Mouse (Mus musculus) megakaryocyte, embryonic 14.5 days (primary cell): ENCODE measurements around the gene Clcn1.

Experiments
- FLI1 ChIP-seq: IDR thresholded peaks from 2 replicates; pipeline ENCODE4 v1.6.1; 2012; ENCODE audit warnings: low read length, inconsistent platforms, mixed read lengths
- GATA1 ChIP-seq: IDR thresholded peaks from 3 replicates; pipeline ENCODE4 v1.6.1; 2012; ENCODE audit warnings: mixed read lengths, low read length, inconsistent platforms, borderline replicate concordance

DNA sequence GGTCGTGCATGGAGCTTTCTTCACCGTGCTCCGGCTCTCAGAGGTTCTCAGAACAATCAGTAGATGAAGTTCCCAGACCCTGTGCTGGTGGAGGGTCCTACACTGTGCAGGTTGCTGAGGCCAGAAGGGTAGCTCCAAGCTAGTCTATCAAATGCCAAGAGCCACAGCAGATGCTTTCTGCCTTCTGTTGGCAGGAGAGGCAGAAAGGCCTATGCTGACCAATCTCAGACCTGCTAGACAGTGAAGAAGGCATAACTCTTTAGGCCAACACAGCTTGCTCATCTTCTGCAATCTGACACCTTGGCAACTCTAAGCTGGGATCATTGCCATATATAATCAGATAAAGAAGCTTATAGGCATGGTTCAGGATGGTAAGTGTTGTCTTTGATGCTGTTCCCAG is 43.7 kb downstream of the Clcn1 start:
- TF ChIP-seq GATA1 = no peak
- TF ChIP-seq FLI1 = no peak
